Mouse (Mus musculus) olfactory bulb, adult 2 months (tissue): ENCODE results near the gene Olfr777.

Experiments used
- CTCF ChIP-seq: fragments of 200-500 bp; IDR thresholded peaks from 2 replicates; pipeline ENCODE4 v1.5.1; 2012; ENCODE audit warnings: low read depth, mild to moderate bottlenecking, low read length, moderate library complexity; ENCODE audit not compliant: insufficient read depth
- POLR2A ChIP-seq: fragments of 200-500 bp; IDR thresholded peaks from 2 replicates; pipeline ENCODE4 v1.6.1; 2012; ENCODE audit warnings: mild to moderate bottlenecking, low read depth, low read length, moderate library complexity; ENCODE audit not compliant: insufficient read depth

GRCm38 (mm10) chr10:129271081-129271535 is at the start of gene Olfr777:
- no peak for TF ChIP-seq CTCF
- no peak for TF ChIP-seq POLR2A
